Mouse (Mus musculus) fat pad, adult 2 months (tissue): ENCODE results near the gene Tsfm.
"Not testable (repeated sequence)": the region's sequence is repeated elsewhere in the genome, so short reads cannot be mapped to it uniquely, and the experiment has no call there.

Experiments used
- DNase-seq: peaks from one replicate; pipeline ENCODE4 v3.0.0-alpha.2; 2011; ENCODE audit warnings: low read depth, low spot score; ENCODE audit errors: extremely low read depth

Gene Tsfm

GRCm38 (mm10) chr10:127063913-127064870 lies 33.6 kb upstream of the Tsfm start:
- DNase-seq: no peak

GRCm38 (mm10) chr10:127063239-127063872 lies 32.7 kb upstream of the Tsfm start, which contains the start of gene Cdk4:
TSS of gene Cdk4 (plus strand) at chr10:127063534.
- peak; percentile 80 for DNase-seq

GRCm38 (mm10) chr10:127062503-127062902 lies 31.9 kb upstream of the Tsfm start:
- no peak for DNase-seq

GRCm38 (mm10) chr10:127062101-127062500 lies 31.5 kb upstream of the Tsfm start:
- DNase-seq: not testable (repeated sequence)

- no peak for DNase-seq
These were observed 30.9 kb upstream of the Tsfm start for GRCm38 (mm10) chr10:127061513-127061912.

- no peak for DNase-seq
These were observed 30.4 kb upstream of the Tsfm start for GRCm38 (mm10) chr10:127061085-127061484.

- DNase-seq: no peak
These were observed 29.6 kb upstream of the Tsfm start, which contains the start of gene March9 for GRCm38 (mm10) chr10:127059968-127060916. TSS of gene March9 (minus strand) at chr10:127060184.

- DNase-seq: no peak
These were observed 28.7 kb upstream of the Tsfm start for GRCm38 (mm10) chr10:127059174-127059967.

- DNase-seq: no peak
These were observed 28.1 kb upstream of the Tsfm start for GRCm38 (mm10) chr10:127058708-127059107.

- DNase-seq: no peak
These were observed 27.5 kb upstream of the Tsfm start for GRCm38 (mm10) chr10:127058161-127058560.

GRCm38 (mm10) chr10:127056490-127056889 lies 25.9 kb upstream of the Tsfm start:
- no peak for DNase-seq

GRCm38 (mm10) chr10:127055406-127055805 lies 24.8 kb upstream of the Tsfm start:
- DNase-seq: no peak

- no peak for DNase-seq
These were observed 24.0 kb upstream of the Tsfm start for GRCm38 (mm10) chr10:127054646-127055045.

GRCm38 (mm10) chr10:127050119-127050474 lies 19.5 kb upstream of the Tsfm start:
- DNase-seq: no peak

- DNase-seq: no peak
These were observed 18.9 kb upstream of the Tsfm start for GRCm38 (mm10) chr10:127049395-127050118.

GRCm38 (mm10) chr10:127048608-127049394 lies 18.2 kb upstream of the Tsfm start:
- DNase-seq: no peak

- no peak for DNase-seq
These were observed 17.3 kb upstream of the Tsfm start, which contains the start of gene Cyp27b1 for GRCm38 (mm10) chr10:127047954-127048353. TSS of gene Cyp27b1 (plus strand) at chr10:127048250.

- DNase-seq: no peak
These were observed 12.5 kb upstream of the Tsfm start for GRCm38 (mm10) chr10:127043187-127043586.
